Mouse (Mus musculus) forebrain, embryonic 15.5 days (tissue): Measurements from ENCODE around the gene Cd160. TPM values are rescaled to one million over a fixed set of nuclear protein-coding genes. Genes with fewer than 3 reads are reported as not detected.

Source experiments
- ATAC-seq: fragments of 200-750 bp; cut with Nextera tagmentation; replicated peaks from 2 replicates; pipeline ENCODE4 v1.8.0; 2017; ENCODE audit warnings: mild to moderate bottlenecking, moderate TSS enrichment, moderate library complexity
- H3K27ac ChIP-seq: fragments of 300-500 bp; sonication (generic); replicated peaks from 2 replicates; pipeline ENCODE4 v1.5.1; 2015; ENCODE audit warnings: mild to moderate bottlenecking, inconsistent platforms
- H3K27me3 ChIP-seq: fragments of 300-500 bp; sonication (generic); 2 replicates; pipeline ENCODE4 v1.6.1; 2015; ENCODE audit warnings: inconsistent platforms
- H3K36me3 ChIP-seq: fragments of 300-500 bp; sonication (generic); 2 replicates; pipeline ENCODE4 v1.6.1; 2015; ENCODE audit warnings: mild to moderate bottlenecking, inconsistent platforms
- H3K4me1 ChIP-seq: fragments of 300-500 bp; sonication (generic); 2 replicates; pipeline ENCODE4 v1.6.1; 2015; ENCODE audit warnings: inconsistent platforms
- H3K4me2 ChIP-seq: fragments of 300-500 bp; sonication (generic); replicated peaks from 2 replicates; pipeline ENCODE4 v1.6.1; 2015; ENCODE audit warnings: mild to moderate bottlenecking, inconsistent platforms
- H3K4me3 ChIP-seq: fragments of 300-500 bp; sonication (generic); 2 replicates; pipeline ENCODE4 v1.5.1; 2015; ENCODE audit warnings: mild to moderate bottlenecking, inconsistent platforms
- H3K9ac ChIP-seq: fragments of 300-500 bp; sonication (generic); replicated peaks from 2 replicates; pipeline ENCODE4 v1.6.1; 2015; ENCODE audit warnings: mild to moderate bottlenecking, inconsistent platforms
- H3K9me3 ChIP-seq: fragments of 300-500 bp; sonication (generic); 2 replicates; pipeline ENCODE4 v1.6.1; 2016; ENCODE audit warnings: inconsistent platforms
- WGBS: fragments of 180-500 bp; shearing (Covaris S2); methylation state at CpG from one replicate; pipeline ENCODE4 v1.1.7; 2015; ENCODE audit warnings: mixed read lengths; 5-methylcytosine and 5-hydroxymethylcytosine counted together
- polyA plus RNA-seq: library from polyadenylated mRNA; unstranded; fragments of >200 nt; fragmentation: Nextera tagmentation; extraction: Ambion mirVana; gene quantifications from 2 replicates; pipeline ENCODE4 v1.2.1, GENCODE M21; 2015

Cd160 gene
- polyA plus RNA-seq: 0.11 and 0.19 TPM in 2 replicates

DNA sequence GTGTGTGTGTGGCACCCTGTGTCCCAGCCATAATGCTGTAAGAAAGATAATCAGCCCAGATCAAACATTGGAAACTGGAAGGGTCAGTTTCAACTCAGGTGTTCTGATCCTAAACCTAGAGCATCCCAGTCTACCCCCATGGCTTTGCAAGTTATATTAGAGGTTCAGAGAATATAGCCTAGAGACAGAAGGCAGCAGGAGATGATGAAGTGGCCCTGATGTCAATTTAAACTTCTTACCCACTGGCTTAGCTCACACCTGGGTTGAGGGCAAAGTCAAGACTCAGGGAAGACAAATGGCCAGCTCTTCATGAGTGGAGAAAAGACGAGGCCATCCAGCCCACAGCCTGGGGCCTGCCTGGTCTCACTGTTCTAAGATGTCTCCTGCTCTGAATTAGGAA lies at the start of gene Cd160, which contains the start of gene Pdzk1:
TSS of gene Cd160 (minus strand) at position 368 of the 400 bp plus-strand sequence.
TSS of gene Pdzk1 (plus strand) at position 301 of the 400 bp plus-strand sequence.
- H3K4me1 ChIP-seq: no peaks in the 10 kb centered on the region
- H3K36me3 ChIP-seq: no peaks in the 10 kb centered on the region
- no peak for ATAC-seq
- WGBS: 85% methylated on average over 1 of the region's 1 CpGs
- no peaks in the 10 kb centered on the region for H3K27me3 ChIP-seq
- no peak within 1 kb of the TSS for H3K27ac ChIP-seq
- H3K9me3 ChIP-seq: no peaks in the 10 kb centered on the region
- no peak within 1 kb of the TSS; the same call in 1 of the 2 replicates for H3K4me2 ChIP-seq
- no peak within 1 kb of the TSS for H3K9ac ChIP-seq
- H3K4me3 ChIP-seq: no peak within 1 kb of the TSS

DNA sequence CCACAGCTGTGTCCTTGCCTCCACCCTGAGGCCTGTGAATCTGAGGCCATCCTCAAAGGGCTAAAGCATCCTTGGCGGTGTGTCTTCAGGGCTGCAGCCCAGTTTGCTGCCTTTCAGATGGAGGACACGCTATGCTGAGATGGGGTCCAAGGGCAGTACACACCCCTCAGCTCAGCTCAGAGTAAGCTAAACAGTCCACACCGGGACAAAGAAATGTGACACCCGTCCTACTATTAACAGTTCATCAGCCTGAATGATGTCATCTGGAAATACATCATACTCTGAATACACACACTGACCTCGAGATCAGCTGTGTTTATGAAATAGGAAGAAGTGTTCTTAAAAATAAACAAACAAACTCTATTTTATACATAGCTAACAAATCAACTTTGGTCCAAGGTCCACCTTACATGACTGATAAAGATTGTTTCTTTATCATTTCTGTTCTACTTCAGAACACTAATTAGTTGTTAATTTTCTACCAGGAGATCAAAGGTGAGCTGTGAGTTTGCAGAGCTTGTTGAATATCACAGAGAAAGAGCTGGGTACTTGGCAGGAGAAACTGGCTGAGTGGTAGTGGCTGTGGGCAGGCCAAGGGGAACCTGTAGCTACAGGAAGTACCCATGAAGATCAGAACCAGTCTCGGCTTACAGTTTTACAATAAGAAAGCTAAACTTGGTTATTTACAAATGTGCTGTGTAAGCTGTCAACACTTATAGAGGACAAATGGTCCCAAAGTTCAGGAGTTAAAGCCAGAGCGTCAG lies 45.8 kb upstream of the Cd160 start:
- Histone ChIP-seq H3K9ac (no peak overlapping the region), H3K4me3 (no peak overlapping the region), H3K27me3 (no peaks in the 10 kb centered on the region), H3K4me2 (no peak overlapping the region), H3K4me1 (no peaks in the 10 kb centered on the region), H3K9me3 (no peaks in the 10 kb centered on the region), H3K36me3 (peaks cover 65% of the 10 kb centered on the region), H3K27ac (no peak overlapping the region)
- ATAC-seq: no peak
- 85% methylated on average over 7 of the region's 7 CpGs for WGBS

DNA sequence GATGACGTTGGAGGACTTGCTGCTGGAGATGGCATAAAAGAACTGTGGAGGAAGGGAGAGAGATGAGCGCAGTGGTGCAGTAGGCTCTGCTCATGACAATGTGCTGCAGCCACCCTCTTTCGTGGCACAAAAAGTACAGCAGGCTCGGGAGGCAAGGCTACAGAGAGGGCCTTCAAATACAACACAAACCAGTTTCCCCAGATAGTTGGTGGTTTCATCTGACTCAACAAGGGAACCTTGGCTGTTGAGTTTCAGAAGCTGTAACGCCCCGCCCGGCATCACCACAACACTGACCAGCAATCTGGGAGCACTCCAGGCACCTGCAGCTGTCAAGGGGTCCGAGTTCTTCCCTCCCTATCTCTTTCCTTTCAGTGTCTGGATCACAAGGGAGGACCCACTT lies 43.4 kb upstream of the Cd160 start:
- no peak for ATAC-seq
- no peak overlapping the region for H3K4me3 ChIP-seq
- no peaks in the 10 kb centered on the region for H3K27me3 ChIP-seq
- no peaks in the 10 kb centered on the region for H3K4me1 ChIP-seq
- WGBS: 95% methylated on average over 8 of the region's 8 CpGs
- no peaks in the 10 kb centered on the region for H3K9me3 ChIP-seq
- no peak overlapping the region for H3K27ac ChIP-seq
- peaks cover 68% of the 10 kb centered on the region for H3K36me3 ChIP-seq
- no peak overlapping the region for H3K4me2 ChIP-seq
- H3K9ac ChIP-seq: no peak overlapping the region

DNA sequence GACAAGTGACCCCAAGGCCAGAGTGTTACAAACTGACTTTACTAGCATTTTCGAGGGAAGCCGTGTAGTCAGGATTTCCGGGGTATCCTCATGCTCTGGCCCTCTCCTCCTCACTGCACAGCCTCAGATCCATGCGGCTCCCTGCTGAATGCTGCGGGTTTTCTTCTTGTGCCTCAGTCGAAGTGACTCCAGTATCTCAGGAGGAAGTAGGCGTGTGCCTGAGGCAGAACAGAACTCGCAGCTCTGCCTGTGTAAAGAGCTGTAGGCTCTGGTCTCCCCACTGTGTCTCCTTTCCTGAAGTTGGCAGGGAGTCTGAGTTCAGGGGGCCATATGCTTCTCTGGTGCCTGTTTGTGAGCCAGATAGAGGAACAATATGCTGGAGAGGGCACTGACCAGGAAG lies 41.9 kb upstream of the Cd160 start:
- no peak overlapping the region for H3K4me3 ChIP-seq
- 88% methylated on average over 8 of the region's 8 CpGs for WGBS
- H3K27me3 ChIP-seq: no peaks in the 10 kb centered on the region
- no peak for ATAC-seq
- H3K36me3 ChIP-seq: peaks cover 68% of the 10 kb centered on the region
- no peak overlapping the region for H3K4me2 ChIP-seq
- H3K27ac ChIP-seq: no peak overlapping the region
- no peaks in the 10 kb centered on the region for H3K4me1 ChIP-seq
- no peaks in the 10 kb centered on the region for H3K9me3 ChIP-seq
- no peak overlapping the region for H3K9ac ChIP-seq

DNA sequence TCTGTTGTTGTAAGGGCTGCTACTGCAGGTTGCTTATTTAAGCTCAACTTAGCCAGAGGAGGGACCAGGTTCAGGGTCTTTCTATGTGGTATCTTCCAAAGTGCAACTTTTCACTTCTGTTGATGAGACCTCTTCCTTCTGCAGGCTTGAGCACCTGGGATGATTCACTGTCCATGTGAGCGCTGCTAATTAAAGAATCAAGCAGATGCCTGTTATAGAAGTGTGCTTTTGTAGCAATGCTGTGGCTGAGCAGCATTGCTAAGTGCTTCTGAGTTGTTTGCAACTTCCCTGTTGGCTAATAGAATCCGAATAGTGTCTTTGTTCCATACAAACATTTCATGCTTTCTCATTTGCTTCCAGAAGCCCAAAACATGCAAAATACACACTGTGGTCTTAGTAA lies 41.1 kb upstream of the Cd160 start:
- H3K4me2 ChIP-seq: no peak overlapping the region
- no peak overlapping the region for H3K9ac ChIP-seq
- peaks cover 63% of the 10 kb centered on the region for H3K36me3 ChIP-seq
- ATAC-seq: no peak
- no peaks in the 10 kb centered on the region for H3K4me1 ChIP-seq
- H3K4me3 ChIP-seq: no peak overlapping the region
- 92% methylated on average over 2 of the region's 2 CpGs for whole genome bisulfite sequencing
- H3K27me3 ChIP-seq: no peaks in the 10 kb centered on the region
- no peak overlapping the region for H3K27ac ChIP-seq
- H3K9me3 ChIP-seq: no peaks in the 10 kb centered on the region

DNA sequence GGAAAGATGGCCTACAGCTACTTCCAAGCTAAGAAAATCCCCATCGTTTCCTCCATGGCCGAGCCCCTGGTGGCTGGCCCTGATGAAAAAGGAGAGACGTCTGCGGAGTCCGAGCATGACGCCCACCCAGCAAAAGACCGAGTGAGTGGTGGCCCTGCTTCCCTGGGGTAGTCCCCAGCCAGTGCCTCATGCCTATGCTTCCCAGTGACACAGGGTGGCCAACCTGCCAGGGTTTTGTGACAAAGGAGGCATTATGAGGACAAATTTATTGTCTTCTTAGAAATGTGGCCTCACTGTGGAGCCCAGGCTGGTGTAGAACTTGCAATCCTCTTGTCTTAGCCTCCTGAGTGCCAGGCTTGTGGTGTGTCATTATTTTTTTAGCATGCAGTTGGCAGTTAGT lies 39.9 kb upstream of the Cd160 start:
- H3K9ac ChIP-seq: no peak overlapping the region
- no peak overlapping the region for H3K4me3 ChIP-seq
- ATAC-seq: no peak
- 90% methylated on average over 7 of the region's 7 CpGs for WGBS
- H3K27ac ChIP-seq: no peak overlapping the region
- no peaks in the 10 kb centered on the region for H3K9me3 ChIP-seq
- H3K4me2 ChIP-seq: no peak overlapping the region
- H3K4me1 ChIP-seq: no peaks in the 10 kb centered on the region
- peaks cover 53% of the 10 kb centered on the region for H3K36me3 ChIP-seq
- no peaks in the 10 kb centered on the region for H3K27me3 ChIP-seq

DNA sequence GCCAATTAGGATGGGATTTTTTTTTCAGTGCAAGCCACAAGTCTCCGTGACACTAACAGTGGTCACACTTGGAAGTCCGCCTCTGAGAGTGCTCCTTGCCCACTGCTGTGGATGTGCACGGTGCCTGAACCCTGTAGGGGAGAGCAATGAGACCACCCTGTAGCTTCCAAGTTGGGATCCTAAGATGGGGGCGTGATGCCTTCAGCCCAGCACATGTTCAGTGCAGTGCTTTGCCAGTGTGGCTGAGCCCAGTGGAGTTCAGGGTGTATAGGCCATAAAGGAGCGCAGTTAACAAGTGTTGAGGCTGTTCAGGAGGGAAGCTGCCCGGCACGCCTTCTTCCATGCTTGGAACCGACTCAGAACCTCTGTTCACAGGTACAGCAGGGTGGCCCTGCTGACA lies 39.4 kb upstream of the Cd160 start:
- H3K4me3 ChIP-seq: no peak overlapping the region
- H3K4me2 ChIP-seq: no peak overlapping the region
- H3K4me1 ChIP-seq: no peaks in the 10 kb centered on the region
- no peak for ATAC-seq
- no peak overlapping the region for H3K9ac ChIP-seq
- peaks cover 48% of the 10 kb centered on the region for H3K36me3 ChIP-seq
- H3K27me3 ChIP-seq: no peaks in the 10 kb centered on the region
- no peaks in the 10 kb centered on the region for H3K9me3 ChIP-seq
- WGBS: 93% methylated on average over 8 of the region's 8 CpGs
- no peak overlapping the region for H3K27ac ChIP-seq

DNA sequence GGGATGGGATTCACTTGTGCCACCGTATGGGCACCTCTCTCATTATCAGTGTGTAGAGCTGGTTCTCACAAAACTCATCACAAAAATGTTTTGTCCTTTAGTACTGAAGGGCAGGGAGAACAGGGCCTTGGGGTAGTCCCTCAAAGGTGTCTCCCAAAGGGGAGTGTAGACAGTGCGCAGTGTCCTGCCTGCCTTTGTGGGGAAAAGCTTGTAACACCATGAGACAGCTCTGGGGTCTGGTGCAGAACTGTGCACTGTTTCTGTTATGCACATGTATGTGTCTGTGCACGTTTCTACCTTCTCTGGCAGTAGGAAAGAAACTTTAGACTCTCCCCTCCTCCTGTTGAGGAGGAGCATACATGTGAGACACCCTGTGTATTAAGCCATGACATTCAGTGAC lies 38.7 kb upstream of the Cd160 start:
- H3K9ac ChIP-seq: no peak overlapping the region
- no peaks in the 10 kb centered on the region for H3K9me3 ChIP-seq
- no peaks in the 10 kb centered on the region for H3K27me3 ChIP-seq
- no peaks in the 10 kb centered on the region for H3K4me1 ChIP-seq
- ATAC-seq: no peak
- H3K4me3 ChIP-seq: no peak overlapping the region
- H3K27ac ChIP-seq: no peak overlapping the region
- WGBS: 90% methylated on average over 3 of the region's 3 CpGs
- no peak overlapping the region for H3K4me2 ChIP-seq
- H3K36me3 ChIP-seq: peaks cover 41% of the 10 kb centered on the region

DNA sequence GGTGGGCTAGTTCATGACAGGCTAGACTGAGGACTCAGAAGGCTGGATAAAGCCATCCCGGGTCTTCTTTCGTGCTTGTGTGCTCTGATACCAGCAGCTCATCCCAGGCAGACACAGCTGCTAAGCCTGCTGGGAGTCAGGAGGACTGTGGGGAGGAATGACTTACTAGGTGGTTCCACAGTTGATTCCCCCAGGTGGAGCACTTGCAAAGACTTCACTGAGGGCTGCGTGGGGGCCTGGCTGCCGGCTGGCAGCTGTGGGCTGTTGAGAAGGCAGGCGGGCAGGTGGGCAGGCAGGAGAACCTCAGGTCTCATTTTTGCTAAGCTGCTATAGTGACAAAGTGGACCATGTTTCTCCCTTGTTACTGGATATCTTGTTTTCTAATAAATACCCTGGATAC lies 31.3 kb upstream of the Cd160 start:
- Histone ChIP-seq H3K4me2 (no peak overlapping the region), H3K27ac (no peak overlapping the region), H3K9me3 (no peaks in the 10 kb centered on the region), H3K36me3 (no peaks in the 10 kb centered on the region), H3K4me3 (no peak overlapping the region), H3K27me3 (no peaks in the 10 kb centered on the region), H3K4me1 (no peaks in the 10 kb centered on the region), H3K9ac (no peak overlapping the region)
- no peak for ATAC-seq
- 88% methylated on average over 5 of the region's 5 CpGs for WGBS

DNA sequence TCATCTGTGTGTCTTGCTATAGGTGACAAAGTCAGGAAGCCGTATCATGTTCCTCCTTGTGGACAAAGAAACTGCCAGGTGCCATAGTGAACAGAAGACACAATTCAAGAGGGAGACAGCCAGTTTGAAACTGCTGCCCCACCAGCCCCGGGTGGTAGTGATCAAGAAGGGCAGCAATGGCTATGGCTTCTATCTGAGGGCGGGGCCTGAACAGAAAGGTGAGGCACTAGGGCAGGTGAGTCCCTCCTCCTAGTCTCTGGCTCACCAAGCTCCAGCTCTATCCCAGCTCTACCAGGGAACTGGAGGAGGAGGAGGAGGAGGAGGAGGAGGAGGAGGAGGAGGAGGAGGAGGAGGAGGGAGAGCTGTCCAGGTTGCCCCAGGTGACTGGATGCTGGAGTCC lies 26.7 kb upstream of the Cd160 start:
- H3K9me3 ChIP-seq: no peaks in the 10 kb centered on the region
- no peak for ATAC-seq
- H3K9ac ChIP-seq: no peak overlapping the region
- no peaks in the 10 kb centered on the region for H3K27me3 ChIP-seq
- no peak overlapping the region for H3K4me2 ChIP-seq
- H3K36me3 ChIP-seq: no peaks in the 10 kb centered on the region
- WGBS: 73% methylated on average over 3 of the region's 3 CpGs
- H3K4me1 ChIP-seq: no peaks in the 10 kb centered on the region
- no peak overlapping the region for H3K4me3 ChIP-seq
- no peak overlapping the region for H3K27ac ChIP-seq

DNA sequence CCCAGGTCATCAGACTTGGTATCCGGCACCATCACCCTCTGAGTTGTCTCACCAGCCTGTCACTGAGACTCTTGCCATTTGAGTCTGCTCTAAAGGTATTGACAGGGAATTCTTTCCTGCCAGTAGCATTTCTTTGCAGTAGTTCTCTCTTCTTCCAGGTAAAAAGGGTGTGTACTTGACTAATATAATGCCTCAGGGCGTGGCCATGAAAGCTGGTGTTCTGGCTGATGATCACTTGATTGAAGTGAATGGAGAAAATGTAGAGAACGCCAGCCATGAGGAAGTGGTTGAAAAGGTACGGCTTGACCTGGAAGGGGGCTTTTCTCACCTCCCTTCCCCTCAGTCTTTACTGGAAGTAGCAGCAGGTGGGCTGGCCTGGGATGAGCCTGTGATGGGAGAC lies 25.2 kb upstream of the Cd160 start:
- ATAC-seq: no peak
- Histone ChIP-seq H3K4me1 (no peaks in the 10 kb centered on the region), H3K9ac (no peak overlapping the region), H3K27me3 (no peaks in the 10 kb centered on the region), H3K4me2 (no peak overlapping the region), H3K9me3 (no peaks in the 10 kb centered on the region), H3K4me3 (no peak overlapping the region), H3K36me3 (no peaks in the 10 kb centered on the region), H3K27ac (no peak overlapping the region)
- 95% methylated on average over 4 of the region's 4 CpGs for WGBS

DNA sequence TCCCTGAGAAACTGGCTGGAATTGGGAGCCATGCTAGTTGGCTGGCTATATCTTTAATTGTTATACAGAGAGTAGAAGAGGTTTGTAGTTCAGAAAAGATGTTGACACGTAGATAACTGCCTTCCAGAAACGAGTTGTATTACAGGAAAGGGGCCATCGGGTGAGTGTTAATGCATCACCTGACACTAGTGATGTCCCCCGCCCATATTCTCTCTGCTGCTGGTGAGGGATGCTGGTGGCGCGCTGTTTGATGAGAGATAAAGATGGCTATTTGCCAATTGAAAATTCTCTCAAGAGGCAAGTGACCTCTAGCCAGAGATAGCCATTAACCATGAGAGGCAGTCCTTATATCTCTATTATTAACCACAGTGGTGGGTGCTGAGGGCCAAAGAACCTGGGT lies 23.4 kb upstream of the Cd160 start:
- H3K9ac ChIP-seq: no peak overlapping the region
- H3K27me3 ChIP-seq: no peaks in the 10 kb centered on the region
- H3K9me3 ChIP-seq: no peaks in the 10 kb centered on the region
- no peak overlapping the region for H3K4me3 ChIP-seq
- ATAC-seq: no peak
- H3K4me2 ChIP-seq: no peak overlapping the region
- 81% methylated on average over 6 of the region's 6 CpGs for WGBS
- H3K36me3 ChIP-seq: no peaks in the 10 kb centered on the region
- H3K27ac ChIP-seq: no peak overlapping the region
- H3K4me1 ChIP-seq: no peaks in the 10 kb centered on the region

DNA sequence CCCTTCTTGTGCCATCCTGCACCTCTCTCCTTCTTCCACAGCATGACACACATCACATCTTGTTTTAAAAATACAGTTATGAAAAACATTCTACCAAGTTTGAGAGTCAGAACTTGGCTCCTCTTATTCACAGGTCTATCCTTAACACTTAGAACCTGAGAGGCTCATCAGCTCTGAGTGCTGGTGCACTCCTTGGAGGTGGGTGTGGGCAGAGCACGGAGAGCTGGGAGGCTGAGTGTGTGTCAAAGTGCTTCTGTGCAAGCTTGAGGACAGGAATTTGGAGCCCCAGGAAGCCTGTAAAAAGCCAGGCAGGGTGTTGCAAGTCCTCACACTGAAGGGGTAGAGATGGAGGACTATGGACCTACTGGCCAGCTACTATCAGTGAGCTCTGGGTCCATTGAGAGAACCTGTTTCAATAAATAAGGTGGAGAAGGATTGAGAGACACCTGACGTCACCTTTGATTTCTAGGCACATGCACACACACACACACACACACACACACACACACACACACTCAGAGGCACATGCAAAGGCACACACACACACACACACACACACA lies 20.1 kb upstream of the Cd160 start:
- no peak overlapping the region for H3K27ac ChIP-seq
- no peaks in the 10 kb centered on the region for H3K27me3 ChIP-seq
- no peaks in the 10 kb centered on the region for H3K9me3 ChIP-seq
- no peak overlapping the region for H3K9ac ChIP-seq
- ATAC-seq: no peak
- H3K4me1 ChIP-seq: no peaks in the 10 kb centered on the region
- WGBS: 67% methylated on average over 2 of the region's 2 CpGs
- H3K4me3 ChIP-seq: no peak overlapping the region
- no peaks in the 10 kb centered on the region for H3K36me3 ChIP-seq
- H3K4me2 ChIP-seq: no peak overlapping the region
